Mouse (Mus musculus) lung, adult 2 months (tissue): ENCODE results near the gene Hephl1.

Experiments used
- CTCF ChIP-seq: fragments of 200-500 bp; IDR thresholded peaks from 2 replicates; pipeline ENCODE4 v1.5.1; 2011; ENCODE audit warnings: mild to moderate bottlenecking, low read length, control low read depth; ENCODE audit not compliant: insufficient read depth
- POLR2A ChIP-seq: fragments of 200-500 bp; IDR thresholded peaks from 2 replicates; pipeline ENCODE4 v1.6.1; 2011; ENCODE audit warnings: low read depth, mild to moderate bottlenecking, control low read depth, low read length, borderline replicate concordance; ENCODE audit errors: extremely low read depth

GRCm38 (mm10) chr9:15120209-15120608 lies 8.3 kb upstream of the Hephl1 start:
- TF ChIP-seq CTCF (no peak), POLR2A (no peak)
